Mouse (Mus musculus): ENCODE measurements at regions not wholly inside any gene's neighbourhood (a gene's known extent, or its start where the extent isn't known, plus 50 kb on each side); places are given as distances from the start of the nearest gene placed in this dataset.
"Not testable (repeated sequence)": the region's sequence is repeated elsewhere in the genome, so short reads cannot be mapped to it uniquely, and the experiment has no call there.

DNA sequence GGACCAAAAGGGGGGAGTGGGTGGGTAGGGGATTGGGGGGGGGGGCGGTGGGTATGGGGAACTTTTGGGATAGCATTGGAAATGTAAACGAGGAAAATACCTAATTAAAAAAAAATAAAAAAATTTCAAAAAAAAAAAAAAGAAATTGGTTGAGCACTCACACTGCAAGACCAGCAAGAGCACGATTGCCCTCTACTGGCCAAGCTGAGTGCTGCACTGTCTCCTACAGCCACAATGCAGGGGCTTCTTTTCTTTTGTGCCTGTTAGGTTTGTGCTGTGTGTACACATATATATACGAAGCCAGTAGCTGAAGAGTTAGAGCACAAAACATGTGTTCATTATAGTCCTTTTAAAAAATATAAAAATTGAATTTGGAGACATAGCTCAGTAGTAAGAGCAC is 55.6 kb downstream of the Mup20 start:
- peak; percentile 30 for DNase-seq

DNA sequence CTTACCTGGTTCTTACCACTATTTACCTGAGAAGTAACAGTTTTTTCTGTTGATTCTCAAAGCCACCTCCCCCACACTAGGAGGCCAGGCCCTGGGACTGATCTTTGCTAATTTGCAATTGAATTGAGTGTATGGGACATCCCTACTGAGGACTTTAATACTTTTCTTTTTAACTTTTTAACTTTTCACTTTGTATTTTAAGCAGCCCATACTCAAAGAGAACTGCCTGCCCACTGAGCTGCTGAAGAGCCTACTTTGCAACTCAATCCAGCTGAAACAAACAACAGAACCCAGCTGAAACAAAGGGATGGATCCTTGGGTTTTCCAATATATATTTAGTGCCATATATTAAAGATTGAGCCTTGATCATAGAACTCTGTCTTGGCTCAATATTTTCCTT is 64.0 kb downstream of the Mup20 start:
- not testable (repeated sequence) for DNase-seq

DNA sequence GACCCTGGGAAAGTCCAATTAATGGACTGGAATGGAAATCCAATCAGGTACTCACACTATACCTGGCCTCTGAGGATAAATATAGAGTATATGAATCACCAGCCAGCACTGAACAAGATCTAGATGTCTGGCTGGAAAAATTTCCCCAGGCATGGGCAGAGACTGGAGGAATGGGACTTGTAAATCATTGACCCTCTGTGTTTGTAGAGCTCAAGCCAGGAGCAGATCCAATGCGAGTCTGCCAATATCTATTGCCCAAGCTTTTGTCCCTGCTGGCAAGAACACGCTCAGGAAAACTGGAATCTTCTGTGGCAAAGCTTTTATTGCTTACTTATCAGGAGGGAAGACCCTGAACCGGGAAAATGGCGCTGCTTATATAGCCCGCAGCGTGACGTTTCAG is 77.8 kb downstream of the Mup20 start:
- DNase-seq: no peak

DNA sequence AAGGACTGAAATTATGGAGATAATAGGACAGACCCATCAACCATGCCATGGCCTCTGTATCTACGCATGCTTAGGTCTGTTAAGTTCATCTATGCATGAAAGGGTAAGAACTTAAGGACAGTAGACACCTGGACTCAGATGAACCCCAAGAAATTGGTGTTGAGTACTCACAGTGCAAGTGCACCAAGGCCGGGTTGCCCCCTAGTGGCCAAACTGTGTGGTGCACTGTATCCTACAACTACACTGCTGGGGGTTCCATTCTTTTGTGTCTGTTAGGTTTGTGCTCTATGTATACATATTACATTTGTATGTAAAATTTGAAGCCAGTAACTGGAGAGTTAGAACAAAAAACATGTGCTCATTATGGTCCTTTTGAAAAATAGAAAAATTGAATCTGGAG is 80.7 kb downstream of the Mup20 start:
- DNase-seq: peak; percentile 11

DNA sequence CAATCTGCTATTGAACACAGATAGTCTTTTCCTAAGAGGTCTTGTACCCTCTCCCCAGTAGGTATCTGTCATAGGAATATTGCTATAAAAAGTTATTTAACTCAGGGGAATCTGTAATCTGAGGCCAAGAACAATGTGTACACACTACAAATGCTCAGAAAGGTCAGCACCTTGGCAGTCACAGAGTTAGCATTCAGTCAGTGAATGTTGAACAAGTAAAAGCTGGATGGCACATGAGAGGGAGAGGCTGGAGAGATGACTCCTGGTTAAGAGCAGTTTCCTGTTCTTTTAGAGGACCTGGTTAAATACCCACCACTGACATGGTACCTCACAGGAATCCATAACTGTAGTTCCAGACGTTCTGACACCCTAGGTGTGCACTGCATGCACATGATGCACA is 84.3 kb downstream of the Mup20 start:
- no peak for DNase-seq

DNA sequence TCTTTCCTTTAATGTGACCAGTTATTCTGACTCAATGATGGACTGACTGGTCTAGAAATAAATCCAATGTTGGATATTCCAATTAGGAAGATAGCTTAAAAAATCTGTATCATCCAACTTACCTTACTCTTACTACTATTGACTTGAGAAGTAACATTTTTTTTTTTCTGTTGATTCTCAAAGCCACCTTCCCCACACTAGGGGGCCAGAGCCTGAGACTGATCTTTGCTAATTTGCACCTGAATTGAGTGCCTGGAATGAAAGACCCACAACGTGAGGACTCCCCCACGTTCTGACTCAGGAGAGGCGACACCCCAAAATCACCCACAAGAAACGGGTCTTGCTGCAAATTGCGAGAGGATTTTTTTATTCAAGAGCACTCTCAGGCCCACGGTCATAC is 86.3 kb downstream of the Mup20 start:
- DNase-seq: not testable (repeated sequence)

DNA sequence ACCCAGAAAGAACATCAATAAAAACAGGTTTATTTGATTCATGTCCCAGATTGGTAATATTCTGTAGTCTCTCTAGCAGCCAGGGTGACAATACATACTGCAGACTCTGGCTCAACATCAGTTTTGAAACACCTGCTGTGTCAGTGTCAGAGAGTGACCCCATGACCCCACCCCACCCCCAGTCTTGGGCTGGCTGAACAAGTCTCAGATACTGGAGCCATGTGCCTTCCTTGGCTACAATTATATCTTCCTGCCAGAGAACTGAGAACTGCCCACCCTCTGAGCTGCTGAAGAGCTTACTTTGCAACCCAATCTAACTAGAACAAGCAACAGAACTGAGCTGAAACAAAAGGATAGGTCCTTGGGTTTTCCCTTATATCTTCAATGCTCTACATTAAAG is 91.6 kb downstream of the Mup20 start:
- no peak for DNase-seq
